Mouse (Mus musculus) retina, postnatal 1 day (tissue): Measurements from ENCODE around the gene Lrrc75a.

Experiments used
- DNase-seq: peaks from one replicate; pipeline ENCODE4 v3.0.0-alpha.2; 2012

The Lrrc75a gene

GRCm38 (mm10) chr11:62644602-62645336, 3.6 kb downstream of the Lrrc75a start:
- peak; percentile 54 for DNase-seq

- no peak for DNase-seq
Observed at GRCm38 (mm10) chr11:62643681-62644363, 4.5 kb downstream of the Lrrc75a start.

- DNase-seq = no peak
Observed at GRCm38 (mm10) chr11:62643011-62643631, 5.2 kb downstream of the Lrrc75a start.

- no peak for DNase-seq
Observed at GRCm38 (mm10) chr11:62642023-62642844, 6.1 kb downstream of the Lrrc75a start.

- no peak for DNase-seq
Observed at GRCm38 (mm10) chr11:62640378-62640777, 7.9 kb downstream of the Lrrc75a start.

GRCm38 (mm10) chr11:62638402-62638801, 9.9 kb downstream of the Lrrc75a start:
- DNase-seq = no peak

- DNase-seq = no peak
Observed at GRCm38 (mm10) chr11:62637806-62638205, 10.5 kb downstream of the Lrrc75a start.

GRCm38 (mm10) chr11:62637401-62637800, 10.9 kb downstream of the Lrrc75a start:
- DNase-seq = no peak

GRCm38 (mm10) chr11:62636840-62637221, 11.5 kb downstream of the Lrrc75a start:
- no peak for DNase-seq

GRCm38 (mm10) chr11:62636105-62636839, 12.1 kb downstream of the Lrrc75a start:
- no peak for DNase-seq

GRCm38 (mm10) chr11:62635406-62635805, 12.9 kb downstream of the Lrrc75a start:
- no peak for DNase-seq

- DNase-seq = peak; percentile 72
Observed at GRCm38 (mm10) chr11:62631138-62631537, 17.2 kb downstream of the Lrrc75a start.

GRCm38 (mm10) chr11:62630225-62630821, 18.0 kb downstream of the Lrrc75a start:
- DNase-seq = peak; percentile 70

- peak; percentile 77 for DNase-seq
Observed at GRCm38 (mm10) chr11:62629352-62630224, 18.7 kb downstream of the Lrrc75a start.

- DNase-seq = no peak
Observed at GRCm38 (mm10) chr11:62624341-62625291, 23.7 kb downstream of the Lrrc75a start.

- no peak for DNase-seq
Observed at GRCm38 (mm10) chr11:62622850-62623249, 25.5 kb downstream of the Lrrc75a start.

- no peak for DNase-seq
Observed at GRCm38 (mm10) chr11:62621586-62622283, 26.6 kb downstream of the Lrrc75a start.

- DNase-seq = no peak
Observed at GRCm38 (mm10) chr11:62621079-62621478, 27.2 kb downstream of the Lrrc75a start.

- no peak for DNase-seq
Observed at GRCm38 (mm10) chr11:62615456-62615855, 32.9 kb downstream of the Lrrc75a start.
